Mouse (Mus musculus): ENCODE results near the gene Zfp26. TPM values are rescaled to one million over a fixed set of nuclear protein-coding genes. Genes with fewer than 3 reads are reported as not detected.

Gene Zfp26
- total and polyA plus RNA-seq, 3 experiments: 1.4 to 9.8 (median 7.5) TPM

- Histone ChIP-seq H3K4me1 (ENCODE audit: control insufficient read depth, insufficient read depth, low read length) (peaks cover 2% of the 10 kb centered on the region), H3K27ac (peak overlapping the region; percentile 97), H3K4me3 (peak overlapping the region; percentile 94), H3K27me3 (ENCODE audit: control insufficient read depth, insufficient read depth, low read length) (no peaks in the 10 kb centered on the region), H3K9ac (ENCODE audit: low read depth, low read length) (peak overlapping the region; percentile 80), H3K79me2 (replicated peaks; ENCODE audit: control insufficient read depth, insufficient read depth, low read length) (0 out of 2 replicates have a peak, but pooled peaks cover 2% of the 10 kb centered on the region), H3K36me3 (ENCODE audit: control insufficient read depth, insufficient read depth, low read length) (peaks cover 10% of the 10 kb centered on the region; the same call in 1 of the 2 replicates)
- 3% methylated on average over 20 of the region's 20 CpGs for WGBS
- TF ChIP-seq POLR2A (IDR thresholded peaks at IDR 0.05; ENCODE audit: insufficient read depth, low read depth, low read length): no peak
- TF ChIP-seq EP300 (IDR thresholded peaks at IDR 0.05; ENCODE audit: insufficient read depth, low read depth, low read length): no peak
- peak; percentile 17; the same call in 1 of the 2 replicates for TF ChIP-seq CTCF (IDR thresholded peaks at IDR 0.05)
- no peak for DNase-seq
- intact Hi-C loops (cut with DNase I): loop anchor here (2.0 to 10.0 kb wide), 4 partner anchors 29 to 153 kb away; partner anchors contain the start of genes Fbxl12, Ubl5, Zfp266 and Zfp846
Observed at GRCm38 (mm10) chr9:20491858-20492526, 32.0 kb upstream of the Zfp26 start.

GRCm38 (mm10) chr9:20489536-20489935 lies 29.6 kb upstream of the Zfp26 start:
- peaks cover 10% of the 10 kb centered on the region; the same call in 1 of the 2 replicates for H3K36me3 ChIP-seq (ENCODE audit: control insufficient read depth, insufficient read depth, low read length)
- no peak overlapping the region for H3K4me3 ChIP-seq
- peaks cover 2% of the 10 kb centered on the region for H3K4me1 ChIP-seq (ENCODE audit: control insufficient read depth, insufficient read depth, low read length)
- no peak for DNase-seq
- H3K9ac ChIP-seq (ENCODE audit: low read depth, low read length): no peak overlapping the region
- no peaks in the 10 kb centered on the region for H3K27me3 ChIP-seq (ENCODE audit: control insufficient read depth, insufficient read depth, low read length)
- TF ChIP-seq CTCF (IDR thresholded peaks at IDR 0.05): no peak
- TF ChIP-seq POLR2A (IDR thresholded peaks at IDR 0.05; ENCODE audit: insufficient read depth, low read depth, low read length): no peak
- TF ChIP-seq EP300 (IDR thresholded peaks at IDR 0.05; ENCODE audit: insufficient read depth, low read depth, low read length): no peak
- 0 out of 2 replicates have a peak, but pooled peaks cover 2% of the 10 kb centered on the region for H3K79me2 ChIP-seq (replicated peaks; ENCODE audit: control insufficient read depth, insufficient read depth, low read length)
- WGBS: 89% methylated on average over 5 of the region's 5 CpGs
- H3K27ac ChIP-seq: no peak overlapping the region
- intact Hi-C loops (cut with DNase I): no loop called here

- intact Hi-C loops (cut with DNase I): no loop called here
- H3K27ac ChIP-seq: no peak overlapping the region
- H3K27me3 ChIP-seq (ENCODE audit: control insufficient read depth, insufficient read depth, low read length): no peaks in the 10 kb centered on the region
- DNase-seq: no peak
- no peak overlapping the region for H3K4me3 ChIP-seq
- H3K9ac ChIP-seq (ENCODE audit: low read depth, low read length): no peak overlapping the region
- no peaks in the 10 kb centered on the region for H3K79me2 ChIP-seq (replicated peaks; ENCODE audit: control insufficient read depth, insufficient read depth, low read length)
- no peaks in the 10 kb centered on the region for H3K4me1 ChIP-seq (ENCODE audit: control insufficient read depth, insufficient read depth, low read length)
- WGBS: 85% methylated on average over 5 of the region's 5 CpGs
- TF ChIP-seq EP300 (IDR thresholded peaks at IDR 0.05; ENCODE audit: insufficient read depth, low read depth, low read length): no peak
- no peak for TF ChIP-seq CTCF (IDR thresholded peaks at IDR 0.05)
- TF ChIP-seq POLR2A (IDR thresholded peaks at IDR 0.05; ENCODE audit: insufficient read depth, low read depth, low read length): no peak
- peaks cover 3% of the 10 kb centered on the region for H3K36me3 ChIP-seq (ENCODE audit: control insufficient read depth, insufficient read depth, low read length)
Observed at GRCm38 (mm10) chr9:20479396-20479795, 19.4 kb upstream of the Zfp26 start.

- Histone ChIP-seq H3K79me2 (replicated peaks; ENCODE audit: control insufficient read depth, insufficient read depth, low read length) (no peaks in the 10 kb centered on the region), H3K27me3 (ENCODE audit: control insufficient read depth, insufficient read depth, low read length) (no peaks in the 10 kb centered on the region), H3K4me1 (ENCODE audit: control insufficient read depth, insufficient read depth, low read length) (no peaks in the 10 kb centered on the region), H3K36me3 (ENCODE audit: control insufficient read depth, insufficient read depth, low read length) (peaks cover 5% of the 10 kb centered on the region; the same call in 1 of the 2 replicates), H3K27ac (no peak overlapping the region), H3K9ac (ENCODE audit: low read depth, low read length) (no peak overlapping the region), H3K4me3 (no peak overlapping the region)
- DNase-seq: no peak
- TF ChIP-seq CTCF (IDR thresholded peaks at IDR 0.05) (no peak), POLR2A (IDR thresholded peaks at IDR 0.05; ENCODE audit: insufficient read depth, low read depth, low read length) (no peak), EP300 (IDR thresholded peaks at IDR 0.05; ENCODE audit: insufficient read depth, low read depth, low read length) (no peak)
- WGBS: 100% methylated on average over 1 of the region's 1 CpGs
- intact Hi-C loops (cut with DNase I): no loop called here
Observed at GRCm38 (mm10) chr9:20476632-20477031, 16.7 kb upstream of the Zfp26 start.

GRCm38 (mm10) chr9:20466761-20467442 lies 6.9 kb upstream of the Zfp26 start:
- peak; percentile 19 to 39 for DNase-seq
- TF ChIP-seq POLR2A (IDR thresholded peaks at IDR 0.05; ENCODE audit: insufficient read depth, low read depth, low read length): no peak
- no peak for TF ChIP-seq EP300 (IDR thresholded peaks at IDR 0.05; ENCODE audit: insufficient read depth, low read depth, low read length)
- TF ChIP-seq CTCF (IDR thresholded peaks at IDR 0.05): peak; percentile 80
- intact Hi-C loops (cut with DNase I): loop anchor here (1.0 to 10.0 kb wide), 4 partner anchors 78 to 258 kb away; partner anchors contain the start of genes Pin1 and Zfp846
- H3K27me3 ChIP-seq (ENCODE audit: control insufficient read depth, insufficient read depth, low read length): no peaks in the 10 kb centered on the region
- no peak overlapping the region for H3K9ac ChIP-seq (ENCODE audit: low read depth, low read length)
- no peak overlapping the region for H3K4me3 ChIP-seq
- H3K4me1 ChIP-seq (ENCODE audit: control insufficient read depth, insufficient read depth, low read length): no peaks in the 10 kb centered on the region
- 52% methylated on average over 7 of the region's 7 CpGs for WGBS
- peaks cover 5% of the 10 kb centered on the region; the same call in 1 of the 2 replicates for H3K36me3 ChIP-seq (ENCODE audit: control insufficient read depth, insufficient read depth, low read length)
- no peak overlapping the region for H3K27ac ChIP-seq
- H3K79me2 ChIP-seq (replicated peaks; ENCODE audit: control insufficient read depth, insufficient read depth, low read length): no peaks in the 10 kb centered on the region
